Mouse (Mus musculus) bone marrow macrophage, adult 2 months (primary cell): ENCODE measurements around the gene Kcnk1.

Experiments used
- CTCF ChIP-seq: IDR thresholded peaks from 2 replicates; pipeline ENCODE4 v1.5.1; 2012; ENCODE audit warnings: low read depth, mild to moderate bottlenecking, low read length, moderate library complexity
- POLR2A ChIP-seq: IDR thresholded peaks from 2 replicates; pipeline ENCODE4 v1.6.1; 2012; ENCODE audit warnings: mild to moderate bottlenecking, low read depth, low read length, borderline replicate concordance

DNA sequence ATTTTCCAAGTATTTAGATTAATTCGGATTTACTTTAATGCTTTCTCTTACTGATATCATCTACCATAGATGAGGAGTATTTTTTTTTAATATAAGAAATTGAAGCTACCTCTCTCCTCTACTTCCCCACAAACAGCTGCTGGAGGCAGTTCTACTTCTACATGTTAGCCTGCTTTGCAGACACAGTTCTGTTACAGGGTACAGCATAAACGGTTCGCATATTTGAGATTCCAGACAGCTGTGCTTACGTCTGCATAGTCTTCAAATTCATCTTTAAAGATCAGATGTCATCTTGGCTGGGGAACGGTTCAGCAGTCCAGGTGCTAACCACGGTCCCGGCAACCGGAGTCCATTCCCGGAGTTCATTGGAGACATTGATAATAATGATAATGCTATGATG, 1.3 kb upstream of the Kcnk1 start:
- TF ChIP-seq CTCF, result no peak
- no peak for TF ChIP-seq POLR2A
